Mouse (Mus musculus) ES-E14 (cell line): ENCODE results near the gene Serpine1. TPM values are rescaled to one million over a fixed set of nuclear protein-coding genes. Genes with fewer than 3 reads are reported as not detected.

Experiments
- DNase-seq: peaks from one replicate; pipeline ENCODE4 v3.0.0-alpha.2; 2013; ENCODE audit warnings: low read depth, low spot score
- H3K27ac ChIP-seq: 2 replicates; pipeline ENCODE4 v1.5.1; 2012; ENCODE audit warnings: low read depth, mild to moderate bottlenecking, low read length, moderate library complexity, mixed read lengths; ENCODE audit not compliant: poor library complexity, insufficient read depth, severe bottlenecking
- H3K36me3 ChIP-seq: 2 replicates; pipeline ENCODE4 v1.6.1; 2012; ENCODE audit warnings: mild to moderate bottlenecking, low read length, moderate library complexity, mixed read lengths; ENCODE audit not compliant: control insufficient read depth, poor library complexity, insufficient read depth, severe bottlenecking
- H3K4me1 ChIP-seq, 2 experiments: fragments of 150-350 bp in 1 of 2; sonication (generic) in 1 of 2; 2 replicates each; pipeline ENCODE4 v1.6.1; 2012; ENCODE audit warnings: low read length in 2 of 2, mild to moderate bottlenecking in 1 of 2, mixed read lengths in 1 of 2; ENCODE audit not compliant: control insufficient read depth in 2 of 2, insufficient read depth in 2 of 2, poor library complexity in 1 of 2
- H3K4me3 ChIP-seq, 2 experiments: fragments of 150-350 bp in 1 of 2; sonication (generic) in 1 of 2; 2 replicates each; pipeline ENCODE4 v1.5.1; 2012; ENCODE audit warnings: low read length in 2 of 2, low read depth in 1 of 2, mild to moderate bottlenecking in 1 of 2, mixed read lengths in 1 of 2; ENCODE audit not compliant: insufficient read depth in 1 of 2, poor library complexity in 1 of 2, severe bottlenecking in 1 of 2
- H3K9ac ChIP-seq: 2 replicates; pipeline ENCODE4 v1.6.1; 2012; ENCODE audit warnings: low read depth, mild to moderate bottlenecking, low read length, mixed read lengths; ENCODE audit not compliant: poor library complexity, insufficient read depth, severe bottlenecking
- H3K9me3 ChIP-seq: fragments of 150-350 bp; sonication (generic); 2 replicates; pipeline ENCODE4 v1.6.1; 2012; ENCODE audit warnings: low read depth, mild to moderate bottlenecking, low read length; ENCODE audit not compliant: control insufficient read depth, insufficient read depth
- CHD2 ChIP-seq: IDR thresholded peaks from 2 replicates; pipeline ENCODE4 v1.6.1; 2014; ENCODE audit warnings: mild to moderate bottlenecking, low read depth, low read length, inconsistent platforms
- HCFC1 ChIP-seq: IDR thresholded peaks from 2 replicates; pipeline ENCODE4 v1.6.1; 2012; ENCODE audit warnings: low read length, inconsistent platforms, borderline replicate concordance; ENCODE audit not compliant: insufficient read depth
- MAFK ChIP-seq: IDR thresholded peaks from 2 replicates; pipeline ENCODE4 v1.6.1; 2014; ENCODE audit warnings: mild to moderate bottlenecking, low read depth, low read length, inconsistent platforms; ENCODE audit not compliant: insufficient read depth
- ZC3H11A ChIP-seq: IDR thresholded peaks from 2 replicates; pipeline ENCODE4 v1.6.1; 2012; ENCODE audit warnings: low read depth, mild to moderate bottlenecking, inconsistent platforms, low read length, borderline replicate concordance
- ZNF384 ChIP-seq: IDR thresholded peaks from 2 replicates; pipeline ENCODE4 v1.6.1; 2012; ENCODE audit warnings: low read depth, low read length, inconsistent platforms
- in situ Hi-C, 2 experiments: fragments of 600-800 bp; cut with MboI; formaldehyde crosslinking; loops; one replicate each; pipeline ENCODE4 v1.15.1; 2025; ENCODE audit warnings: low sequenced_read_pairs in 2 of 2, inconsistent platforms in 1 of 2; ENCODE audit not compliant: unreplicated experiment in 2 of 2
- total RNA-seq: library from RNA; depleted of rRNA; stranded (reverse); fragments of 300-350 nt; gene quantifications from 2 replicates; pipeline ENCODE4 v1.2.3, GENCODE M21; 2012

The Serpine1 gene
- total RNA-seq, 1 experiment: 166 TPM

DNA sequence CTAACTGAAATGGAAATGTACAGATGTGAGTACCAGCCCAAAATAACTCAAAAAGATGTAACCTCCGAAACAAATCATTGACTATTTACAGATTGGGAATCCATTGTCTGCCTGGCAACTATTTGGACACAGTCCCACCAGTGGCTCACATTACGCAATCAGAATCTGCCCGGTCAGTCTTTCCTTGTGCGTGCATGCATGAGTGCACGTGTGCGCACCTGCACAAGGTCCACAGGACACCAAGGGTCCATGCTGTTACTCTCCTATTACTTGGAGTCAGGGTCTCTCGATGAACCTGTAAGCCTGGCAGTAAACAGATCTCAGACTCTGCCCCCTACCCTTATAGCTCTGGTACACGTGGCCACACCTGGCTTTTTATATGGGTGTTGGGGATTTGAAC, 35.6 kb upstream of the Serpine1 start:
- H3K36me3 ChIP-seq: peaks cover 2% of the 10 kb centered on the region; the same call in 1 of the 2 replicates
- in situ Hi-C loops: loop anchor here in 1 of 2 experiments (10.0 kb wide), 1 partner anchor 93 kb away; no protein-coding TSS in a partner anchor
- H3K27ac ChIP-seq: no peak overlapping the region
- DNase-seq: no peak
- H3K4me1 ChIP-seq: peaks cover 2 to 16% of the 10 kb centered on the region in 2 experiments; a peak in 2 of 4 replicates
- no peak for TF ChIP-seq CHD2
- no peak for TF ChIP-seq MAFK
- no peak for TF ChIP-seq ZC3H11A
- no peak for TF ChIP-seq ZNF384
- no peak for TF ChIP-seq HCFC1
- no peak overlapping the region for H3K9ac ChIP-seq
- no peaks in the 10 kb centered on the region for H3K9me3 ChIP-seq
- no peak overlapping the region for H3K4me3 ChIP-seq

DNA sequence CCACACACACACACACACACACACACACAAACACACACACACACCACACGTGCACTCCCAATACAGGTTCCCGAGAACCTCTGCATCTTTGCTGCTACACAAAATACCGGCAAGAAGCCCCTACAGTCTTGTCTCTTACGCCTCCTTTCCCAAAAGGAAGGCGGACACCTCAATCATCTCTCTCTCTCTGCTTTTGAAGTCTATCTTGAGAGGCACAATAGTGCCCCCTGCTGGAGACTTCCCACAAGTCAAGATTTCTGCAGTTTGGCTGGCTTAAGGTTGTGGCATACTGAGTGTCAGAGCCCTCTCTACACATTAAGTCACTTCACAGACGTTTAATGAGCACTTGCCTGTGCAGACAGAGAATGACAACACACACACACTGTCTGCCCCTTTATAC, 35.0 kb upstream of the Serpine1 start:
- Histone ChIP-seq H3K9me3 (no peaks in the 10 kb centered on the region), H3K36me3 (peaks cover 2% of the 10 kb centered on the region; the same call in 1 of the 2 replicates), H3K4me1 (peaks cover 2 to 19% of the 10 kb centered on the region in 2 experiments; a peak in 2 of 4 replicates), H3K4me3 (no peak overlapping the region), H3K9ac (peak overlapping the region; percentile 47; the same call in 1 of the 2 replicates), H3K27ac (no peak overlapping the region)
- DNase-seq: peak; percentile 90
- in situ Hi-C loops: loop anchor here in 1 of 2 experiments (10.0 kb wide), 1 partner anchor 92 kb away; no protein-coding TSS in a partner anchor
- TF ChIP-seq ZC3H11A (peak; percentile 75; the same call in 1 of the 2 replicates), ZNF384 (no peak), CHD2 (no peak)

DNA sequence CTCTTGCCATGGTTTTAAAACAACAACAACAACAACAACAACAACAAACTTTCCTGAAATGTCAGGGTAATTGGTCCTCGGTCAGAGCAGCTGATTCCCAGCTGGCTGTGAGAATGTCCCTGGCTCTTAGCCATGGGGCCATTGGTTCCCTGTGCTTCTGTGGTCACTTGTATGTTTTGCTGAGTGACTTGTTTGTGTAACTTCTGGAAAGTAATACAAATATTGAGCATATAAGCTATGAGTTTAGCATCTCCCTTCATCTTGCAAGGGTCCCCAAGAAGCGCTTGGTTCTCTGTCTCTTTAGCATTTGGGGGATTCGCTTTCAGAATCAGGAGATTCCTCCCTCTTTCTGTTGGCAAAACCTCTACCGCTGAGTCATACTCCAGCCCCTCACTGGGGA, 34.4 kb upstream of the Serpine1 start:
- H3K9ac ChIP-seq: no peak overlapping the region
- TF ChIP-seq ZNF384: no peak
- TF ChIP-seq MAFK: no peak
- no peak for TF ChIP-seq ZC3H11A
- no peak for TF ChIP-seq CHD2
- TF ChIP-seq HCFC1: no peak
- DNase-seq: no peak
- no peak overlapping the region for H3K4me3 ChIP-seq
- no peaks in the 10 kb centered on the region for H3K9me3 ChIP-seq
- H3K4me1 ChIP-seq: peaks cover 2 to 19% of the 10 kb centered on the region in 2 experiments; a peak in 2 of 4 replicates
- in situ Hi-C loops: loop anchor here in 1 of 2 experiments (10.0 kb wide), 1 partner anchor 92 kb away; no protein-coding TSS in a partner anchor
- peaks cover 2% of the 10 kb centered on the region; the same call in 1 of the 2 replicates for H3K36me3 ChIP-seq
- no peak overlapping the region for H3K27ac ChIP-seq

DNA sequence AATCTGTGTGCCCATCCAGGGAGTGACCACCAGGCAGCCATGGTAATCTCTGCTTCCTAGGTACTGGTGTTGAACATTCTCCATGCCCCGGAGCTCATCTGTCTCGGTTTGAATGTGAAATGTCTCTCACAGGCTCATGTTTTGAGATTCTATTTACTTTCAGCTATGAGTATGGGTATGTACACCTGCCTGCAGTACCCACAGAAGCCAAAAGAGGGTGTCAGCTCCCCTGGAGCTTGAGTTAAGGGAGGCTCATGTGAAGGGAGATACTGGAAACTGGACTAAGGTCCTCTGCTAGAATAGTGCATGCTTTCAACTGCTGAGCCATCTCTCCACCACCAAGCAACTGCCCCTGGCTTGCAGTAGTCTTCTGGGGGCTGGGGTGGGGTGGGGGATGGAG, 31.9 kb upstream of the Serpine1 start:
- Histone ChIP-seq H3K9ac (no peak overlapping the region), H3K9me3 (no peaks in the 10 kb centered on the region), H3K36me3 (no peaks in the 10 kb centered on the region), H3K27ac (no peak overlapping the region), H3K4me1 (peaks cover 2 to 15% of the 10 kb centered on the region in 2 experiments; a peak in 2 of 4 replicates), H3K4me3 (no peak overlapping the region)
- DNase-seq: no peak
- in situ Hi-C loops: loop anchor here in 1 of 2 experiments (10.0 kb wide), 1 partner anchor 89 kb away; no protein-coding TSS in a partner anchor
- TF ChIP-seq MAFK: no peak
- TF ChIP-seq ZC3H11A: no peak
- no peak for TF ChIP-seq HCFC1
- no peak for TF ChIP-seq CHD2
- TF ChIP-seq ZNF384: no peak
